Mouse (Mus musculus) intestine, postnatal 0 days (tissue): ENCODE results near the gene Trit1. TPM values are rescaled to one million over a fixed set of nuclear protein-coding genes. Genes with fewer than 3 reads are reported as not detected.

Source experiments
- ATAC-seq: fragments of 200-750 bp; cut with Nextera tagmentation; 2 replicates; pipeline ENCODE4 v1.8.0; 2017; ENCODE audit warnings: mild to moderate bottlenecking, moderate TSS enrichment, moderate library complexity
- H3K27ac ChIP-seq: fragments of 300-500 bp; sonication (generic); 2 replicates; pipeline ENCODE4 v1.5.1; 2014; ENCODE audit warnings: mild to moderate bottlenecking, low read depth, low read length, moderate library complexity
- H3K27me3 ChIP-seq: fragments of 300-500 bp; sonication (generic); replicated peaks from 2 replicates; pipeline ENCODE4 v1.6.1; 2014; ENCODE audit warnings: low read length, mixed read lengths; ENCODE audit not compliant: control insufficient read depth, insufficient read depth
- H3K36me3 ChIP-seq: fragments of 300-500 bp; sonication (generic); 2 replicates; pipeline ENCODE4 v1.6.1; 2014; ENCODE audit warnings: mild to moderate bottlenecking, moderate library complexity; ENCODE audit not compliant: control insufficient read depth, insufficient read depth
- H3K4me1 ChIP-seq: fragments of 300-500 bp; sonication (generic); replicated peaks from 2 replicates; pipeline ENCODE4 v1.6.1; 2014; ENCODE audit warnings: antibody characterized with exemption, low read length, mixed read lengths; ENCODE audit not compliant: control insufficient read depth, insufficient read depth
- H3K4me2 ChIP-seq: fragments of 300-500 bp; sonication (generic); replicated peaks from 2 replicates; pipeline ENCODE4 v1.6.1; 2014; ENCODE audit warnings: low read depth, mild to moderate bottlenecking, moderate library complexity
- H3K4me3 ChIP-seq: fragments of 300-500 bp; sonication (generic); 2 replicates; pipeline ENCODE4 v1.5.1; 2014; ENCODE audit warnings: low read depth, low read length
- H3K9ac ChIP-seq: fragments of 300-500 bp; sonication (generic); 2 replicates; pipeline ENCODE4 v1.6.1; 2014; ENCODE audit warnings: mild to moderate bottlenecking, low read depth, low read length
- H3K9me3 ChIP-seq: fragments of 300-500 bp; sonication (generic); 2 replicates; pipeline ENCODE4 v1.6.1; 2016; ENCODE audit warnings: mixed run types; ENCODE audit not compliant: control insufficient read depth
- CTCF ChIP-seq: sonication (generic); IDR thresholded peaks from 2 replicates; pipeline ENCODE4 v1.5.1; 2016; ENCODE audit warnings: low read depth, mild to moderate bottlenecking, control low read depth, antibody characterized with exemption, moderate library complexity
- WGBS: fragments of 180-500 bp; shearing (Covaris S2); extraction: QIAGEN DNeasy Blood & Tissue Kit; methylation state at CpG from one replicate; pipeline ENCODE4 v1.1.7; 2014; 5-methylcytosine and 5-hydroxymethylcytosine counted together
- polyA plus RNA-seq: library from polyadenylated mRNA; unstranded; fragments of >200 nt; fragmentation: Nextera tagmentation; extraction: Ambion mirVana; gene quantifications from 2 replicates; pipeline ENCODE4 v1.2.1, GENCODE M21; 2015

Trit1 gene
- polyA plus RNA-seq, 1 experiment from 2014 or later, result 5.6 TPM

DNA sequence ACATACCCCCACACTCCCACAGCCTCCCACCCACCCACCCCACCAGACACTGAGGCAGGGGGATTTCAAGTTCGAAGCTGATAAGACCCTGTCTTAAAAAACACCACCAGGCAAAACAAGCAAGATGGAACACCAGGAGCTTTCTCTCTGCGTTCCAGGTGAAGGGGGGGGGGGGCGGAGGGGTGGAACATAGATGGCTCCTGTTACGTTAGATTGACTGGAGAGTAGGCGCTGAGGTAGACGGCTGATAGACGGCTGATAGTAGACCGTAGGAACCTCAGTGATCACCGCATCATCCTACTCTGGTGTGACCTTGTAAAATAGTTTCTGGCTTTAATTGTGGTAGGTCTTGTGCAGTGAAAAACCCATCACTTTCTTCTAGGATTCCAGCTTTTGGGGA, 77.5 kb downstream of the Trit1 start:
- H3K9ac ChIP-seq, result no peak overlapping the region
- H3K27ac ChIP-seq, result no peak overlapping the region
- TF ChIP-seq CTCF, result no peak
- H3K36me3 ChIP-seq, result no peaks in the 10 kb centered on the region
- peak overlapping the region; percentile 47 for H3K4me2 ChIP-seq
- H3K9me3 ChIP-seq, result no peaks in the 10 kb centered on the region
- no peaks in the 10 kb centered on the region for H3K4me1 ChIP-seq
- no peak for ATAC-seq
- no peaks in the 10 kb centered on the region for H3K27me3 ChIP-seq
- 0 out of 2 replicates have a peak overlapping the region, but pooled peaks have one; percentile 9 for H3K4me3 ChIP-seq
- 29% methylated on average over 8 of the region's 9 CpGs for WGBS

Other genes starting within 250 kb of the Trit1 start
- 54.6 and 54.9 TPM in 2 replicates for gene Ppt1, start 180.4 kb upstream of the Trit1 start, polyA plus RNA-seq
- 58.4 and 60.4 TPM in 2 replicates for gene Cap1, start 130.5 kb upstream of the Trit1 start, polyA plus RNA-seq
- gene Mfsd2a, start 55.4 kb upstream of the Trit1 start, polyA plus RNA-seq, result 189 and 247 TPM in 2 replicates
- gene Mycl, start 20.9 kb upstream of the Trit1 start, polyA plus RNA-seq, result 2.5 and 2.9 TPM in 2 replicates
- 0.30 and 0.41 TPM in 2 replicates for gene Bmp8b, start 88.6 kb downstream of the Trit1 start, polyA plus RNA-seq
- 0.31 and 0.52 TPM in 2 replicates for gene Oxct2b, start 99.7 kb downstream of the Trit1 start, polyA plus RNA-seq
- gene Ppie, start 123.4 kb downstream of the Trit1 start, polyA plus RNA-seq, result 30.9 and 31.5 TPM in 2 replicates
- 5.0 and 7.2 TPM in 2 replicates for gene Hpcal4, start 166.6 kb downstream of the Trit1 start, polyA plus RNA-seq
- not detected in 2 replicates for gene Nt5c1a, start 184.9 kb downstream of the Trit1 start, polyA plus RNA-seq
- gene Heyl, start 217.0 kb downstream of the Trit1 start, polyA plus RNA-seq, result 4.3 and 4.5 TPM in 2 replicates
- gene Pabpc4, start 245.8 kb downstream of the Trit1 start, polyA plus RNA-seq, result 12.6 and 15.0 TPM in 2 replicates